Mouse (Mus musculus): ENCODE results near the gene Tmem160.

Tmem160 gene

DNA sequence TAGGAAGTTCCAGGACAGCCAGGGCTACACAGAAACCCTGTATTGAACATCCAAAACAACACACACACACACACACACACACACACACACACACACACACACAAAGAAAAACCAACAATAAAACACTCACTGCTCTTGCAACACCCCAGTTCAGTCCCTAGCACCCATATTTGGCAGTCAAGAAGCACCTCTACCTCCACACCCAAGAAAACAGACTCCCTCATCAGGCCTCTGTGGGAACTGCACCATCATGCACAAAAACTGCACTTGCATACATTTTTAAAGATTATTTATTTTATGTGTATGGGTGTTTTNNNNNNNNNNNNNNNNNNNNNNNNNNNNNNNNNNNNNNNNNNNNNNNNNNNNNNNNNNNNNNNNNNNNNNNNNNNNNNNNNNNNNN, 11.3 kb upstream of the Tmem160 start:
- DNase-seq, result no peak

DNA sequence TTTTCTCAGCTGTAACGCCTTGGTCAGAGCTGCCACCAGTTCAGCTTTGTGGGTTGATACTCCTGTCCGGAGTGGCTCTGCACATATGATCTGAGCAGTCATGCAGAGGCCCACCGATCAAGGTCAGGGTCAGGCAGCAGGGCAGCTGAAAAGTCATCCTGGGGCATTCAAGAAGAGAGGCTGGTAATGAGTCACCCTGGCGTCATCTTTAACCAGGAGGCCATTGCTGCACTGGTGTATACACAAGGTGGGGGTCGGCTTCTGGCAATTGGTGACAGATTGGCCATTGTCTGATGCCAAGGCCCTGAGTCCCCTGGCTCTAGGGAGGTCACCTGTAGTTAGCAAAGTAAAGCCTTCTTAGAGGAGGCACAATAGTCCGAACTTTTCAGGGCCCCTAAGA, 923 bp upstream of the Tmem160 start:
- no peak for DNase-seq

DNA sequence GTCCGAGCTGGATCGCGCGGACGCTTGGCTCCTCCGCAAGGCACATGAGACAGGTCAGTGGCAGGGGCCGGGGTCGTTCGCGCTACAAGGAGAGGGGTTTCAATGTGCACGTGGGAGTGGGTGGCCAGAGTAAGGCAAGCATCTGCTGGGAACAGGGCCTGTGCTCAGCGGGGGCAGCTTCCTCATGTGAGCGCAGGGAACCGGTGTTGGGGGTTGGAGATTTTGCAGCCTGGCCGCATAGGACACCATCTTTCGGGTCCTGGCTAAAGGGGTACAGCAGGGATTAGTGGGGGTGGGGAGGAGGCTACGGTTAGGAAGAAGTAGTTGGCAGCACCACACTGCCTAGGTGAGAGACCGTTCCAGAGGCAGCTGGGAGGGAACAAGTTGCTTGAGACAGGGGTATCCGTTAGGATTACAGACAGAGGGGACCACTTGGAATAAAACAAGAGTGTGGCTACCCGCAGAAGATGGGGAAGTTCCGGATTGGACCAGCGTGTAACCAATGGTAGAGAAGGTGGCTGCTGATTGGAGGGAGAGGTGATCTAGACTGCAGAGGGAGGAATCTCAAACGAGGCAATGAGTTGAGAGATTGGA, 636 bp downstream of the Tmem160 start:
- DNase-seq, result no peak

DNA sequence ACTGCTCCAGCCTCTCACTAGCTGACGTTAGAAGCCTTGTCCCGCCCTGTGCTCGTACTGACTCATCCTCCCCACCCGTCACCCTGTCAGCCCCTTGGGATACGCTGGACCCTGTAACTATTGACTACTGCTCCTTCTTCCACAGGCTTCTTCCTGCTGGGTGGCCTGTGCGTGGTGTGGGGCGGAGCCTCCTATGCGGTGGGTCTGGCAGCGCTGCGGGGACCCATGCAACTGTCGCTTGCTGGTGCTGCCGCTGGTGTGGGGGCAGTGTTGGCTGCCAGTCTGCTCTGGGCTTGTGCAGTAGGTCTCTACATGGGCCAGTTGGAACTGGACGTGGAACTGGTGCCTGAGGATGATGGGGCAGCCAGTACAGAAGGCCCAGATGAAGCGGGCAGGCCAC, 2.4 kb downstream of the Tmem160 start:
- no peak for DNase-seq

DNA sequence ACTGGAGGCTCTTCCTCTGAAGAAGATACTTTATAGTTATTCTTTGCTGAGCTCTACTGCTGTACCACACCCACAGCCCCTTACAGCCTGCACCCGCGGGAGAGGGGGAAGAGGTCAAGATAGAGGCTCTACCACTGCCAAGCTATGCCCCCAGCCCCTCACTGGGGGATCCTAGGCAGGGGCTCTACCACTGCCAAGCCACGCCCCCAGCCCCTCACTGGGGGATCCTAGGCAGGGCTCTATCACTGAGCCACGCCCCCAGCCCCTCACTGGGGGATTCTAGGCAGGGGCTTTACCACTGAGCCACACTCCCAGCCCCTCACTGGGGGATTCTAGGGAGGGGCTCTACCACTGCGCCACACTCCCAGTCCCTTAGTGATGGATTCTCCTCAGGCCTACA, 3.7 kb downstream of the Tmem160 start:
- no peak for DNase-seq

DNA sequence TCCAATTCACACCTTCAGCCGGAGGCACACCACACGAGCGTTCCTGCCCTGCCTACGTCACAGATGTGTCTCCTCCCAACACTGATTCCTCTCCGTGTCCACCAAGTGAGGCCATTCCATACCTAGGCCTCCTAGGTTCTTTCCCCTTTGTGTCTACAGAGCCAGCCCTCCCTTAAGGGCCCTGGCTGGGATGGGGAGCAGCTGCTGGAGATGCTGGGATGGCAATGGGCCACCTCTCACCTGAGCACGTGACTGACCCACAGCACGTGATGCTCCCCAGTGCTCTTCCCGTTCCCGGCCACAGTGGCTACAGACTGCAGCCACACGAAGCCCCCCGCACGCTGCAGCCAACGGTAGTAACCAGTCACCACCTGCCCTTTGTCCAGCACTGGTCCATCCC, 8.0 kb downstream of the Tmem160 start:
- DNase-seq, result no peak

DNA sequence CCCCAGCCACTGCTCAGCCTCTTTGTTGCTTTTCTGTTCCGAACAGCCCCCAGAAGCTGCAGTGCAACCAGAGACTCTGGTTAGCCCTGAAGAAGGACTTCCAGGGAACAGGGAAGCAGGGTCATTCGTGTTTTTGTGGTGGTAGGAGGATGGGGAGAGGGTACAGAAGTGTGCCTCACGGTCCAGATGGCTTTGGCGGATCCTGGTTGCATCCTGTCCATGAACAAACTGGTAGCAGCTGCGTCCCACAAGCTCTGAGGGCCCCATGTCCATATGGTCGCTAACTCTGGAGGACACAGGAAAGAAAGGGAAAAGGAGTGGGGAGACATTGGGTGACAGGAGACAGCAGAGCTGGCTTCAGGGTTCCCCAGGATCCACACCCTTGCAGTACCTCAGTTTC, 8.6 kb downstream of the Tmem160 start:
- DNase-seq, result no peak

DNA sequence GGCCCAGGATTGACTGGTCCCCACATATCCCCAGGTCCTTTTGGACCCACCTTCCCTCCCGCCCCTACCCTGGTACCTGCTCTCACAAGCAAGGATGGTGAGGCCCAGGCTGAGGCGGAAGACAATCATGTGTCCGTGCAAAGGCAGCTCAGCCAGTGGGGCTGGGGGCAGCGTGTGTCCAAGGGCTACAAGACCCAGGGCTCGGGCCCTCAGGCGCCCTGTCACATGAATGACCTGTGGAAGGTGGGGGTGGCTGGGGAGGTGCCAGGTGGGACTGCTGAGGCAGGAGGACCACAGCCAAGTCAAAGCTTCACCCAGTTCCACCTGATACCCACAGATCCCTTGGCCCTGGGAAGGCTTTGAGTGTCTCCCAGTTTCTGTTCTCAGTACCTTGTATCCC, 9.1 kb downstream of the Tmem160 start:
- DNase-seq, result no peak

DNA sequence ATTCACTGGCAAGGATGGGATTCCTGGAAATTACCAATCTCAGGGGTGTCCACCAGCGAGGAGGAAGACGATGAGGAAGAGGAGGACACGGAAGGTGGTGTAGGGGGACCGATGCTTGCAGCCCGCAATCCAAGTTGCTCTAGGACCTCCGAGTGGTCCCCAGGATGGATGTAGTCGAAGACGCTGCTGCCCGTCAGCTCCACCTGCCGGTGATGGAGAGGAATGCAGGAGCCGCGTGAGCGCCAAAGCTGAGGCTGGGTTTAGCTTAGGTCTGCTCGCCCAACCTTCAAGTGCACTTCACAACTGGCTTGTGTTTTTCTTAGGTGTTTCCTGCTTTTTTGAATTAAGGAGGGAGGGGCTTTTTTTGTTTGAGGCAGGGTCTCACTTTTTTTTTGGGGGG, 10.6 kb downstream of the Tmem160 start:
- peak; percentile 55 to 79 for DNase-seq

DNA sequence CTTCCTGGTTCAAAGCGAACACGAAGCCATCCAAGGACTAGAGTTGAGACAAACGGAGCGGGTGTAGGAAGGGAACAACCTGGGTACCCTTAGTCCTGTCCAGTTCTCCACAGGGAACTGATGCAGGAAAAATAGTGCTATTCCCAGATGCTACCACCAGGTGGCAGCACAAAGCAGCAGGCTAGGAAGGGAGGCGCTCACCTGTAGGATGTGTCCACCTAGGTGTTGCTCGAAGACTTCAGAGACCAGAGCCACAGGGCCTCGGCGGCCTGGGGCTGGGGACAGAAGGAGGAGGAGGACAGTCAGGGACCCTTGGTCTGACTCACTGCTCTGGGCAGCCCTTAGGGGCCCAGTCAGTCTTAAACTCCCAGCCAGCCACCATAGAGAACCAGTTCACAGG, 12.6 kb downstream of the Tmem160 start:
- peak; percentile 33 to 69 for DNase-seq

DNA sequence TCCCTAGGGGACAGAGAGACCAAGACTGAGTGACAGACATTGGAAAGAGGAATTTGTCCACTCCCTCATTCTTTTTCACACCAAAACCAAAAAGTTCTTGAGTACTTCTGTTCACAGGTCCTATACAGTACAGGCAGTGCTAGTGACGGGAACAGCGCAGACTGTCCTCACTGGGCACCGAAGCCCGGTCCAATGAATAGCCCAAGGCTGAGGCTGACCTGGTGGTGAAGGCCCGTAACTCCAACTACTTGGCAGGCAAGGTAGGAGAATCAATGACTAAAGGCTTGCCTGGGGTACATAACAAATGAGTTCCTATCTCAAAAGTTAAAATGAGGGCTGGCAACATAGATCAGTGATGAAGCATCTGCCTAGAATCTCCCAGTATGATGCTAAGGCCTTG, 13.0 kb downstream of the Tmem160 start:
- no peak for DNase-seq

DNA sequence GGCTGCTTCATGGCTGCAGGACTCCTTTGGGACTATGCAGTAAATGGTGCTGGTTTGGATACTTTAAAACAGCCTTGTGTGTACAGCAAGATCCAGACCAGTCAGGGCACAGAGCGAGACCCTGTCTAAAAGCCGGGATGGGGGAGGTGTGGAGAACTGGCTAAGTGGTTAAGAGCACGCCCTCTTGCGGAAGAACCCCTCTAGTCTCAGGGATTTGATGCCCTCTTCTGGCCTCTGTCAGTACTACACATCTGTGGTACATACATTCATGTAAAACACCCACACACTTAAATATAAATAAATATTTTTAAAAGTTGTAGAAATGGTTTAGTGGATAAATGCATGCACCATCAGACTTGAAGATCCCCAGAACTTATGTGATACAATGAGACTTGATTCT, 14.0 kb downstream of the Tmem160 start:
- no peak for DNase-seq

DNA sequence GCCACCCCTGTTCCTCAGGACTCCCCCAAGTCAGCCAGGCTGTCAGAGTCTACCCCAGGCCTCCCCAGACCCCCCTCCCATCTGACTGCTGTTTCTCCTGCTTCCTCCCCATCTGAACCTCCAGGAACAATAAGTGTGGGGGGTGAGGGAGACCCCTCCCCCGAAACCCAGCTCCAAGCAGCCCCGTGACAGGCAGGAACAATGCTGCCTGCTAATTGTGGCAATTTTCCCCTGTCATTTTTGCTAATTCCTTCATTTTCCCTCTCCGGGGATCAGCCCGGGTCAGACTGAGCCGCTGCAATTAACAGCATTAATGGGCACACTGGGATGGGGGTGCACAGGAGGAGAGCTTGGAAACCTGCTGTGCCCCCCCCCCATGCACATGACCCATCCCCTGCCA, 15.5 kb downstream of the Tmem160 start:
- no peak for DNase-seq

DNA sequence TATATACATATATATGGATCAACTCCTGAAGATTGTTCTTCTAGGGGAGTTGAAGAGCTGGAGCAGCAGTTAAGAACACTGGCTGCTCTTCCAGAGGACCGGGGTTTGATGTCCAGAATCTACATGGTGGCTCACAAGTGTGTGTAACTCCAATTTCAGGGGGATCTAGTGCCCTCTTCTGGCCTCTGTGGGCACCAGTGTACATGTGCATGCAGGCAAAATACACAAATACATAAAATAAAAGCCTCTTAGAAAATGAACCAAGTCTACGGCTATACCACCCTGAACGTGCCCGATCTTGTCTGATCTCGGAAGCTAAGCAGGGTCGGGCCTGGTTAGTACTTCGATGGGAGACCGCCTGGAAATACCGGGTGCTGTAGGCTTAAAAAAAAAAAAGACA, 19.0 kb downstream of the Tmem160 start:
- DNase-seq, result no peak

DNA sequence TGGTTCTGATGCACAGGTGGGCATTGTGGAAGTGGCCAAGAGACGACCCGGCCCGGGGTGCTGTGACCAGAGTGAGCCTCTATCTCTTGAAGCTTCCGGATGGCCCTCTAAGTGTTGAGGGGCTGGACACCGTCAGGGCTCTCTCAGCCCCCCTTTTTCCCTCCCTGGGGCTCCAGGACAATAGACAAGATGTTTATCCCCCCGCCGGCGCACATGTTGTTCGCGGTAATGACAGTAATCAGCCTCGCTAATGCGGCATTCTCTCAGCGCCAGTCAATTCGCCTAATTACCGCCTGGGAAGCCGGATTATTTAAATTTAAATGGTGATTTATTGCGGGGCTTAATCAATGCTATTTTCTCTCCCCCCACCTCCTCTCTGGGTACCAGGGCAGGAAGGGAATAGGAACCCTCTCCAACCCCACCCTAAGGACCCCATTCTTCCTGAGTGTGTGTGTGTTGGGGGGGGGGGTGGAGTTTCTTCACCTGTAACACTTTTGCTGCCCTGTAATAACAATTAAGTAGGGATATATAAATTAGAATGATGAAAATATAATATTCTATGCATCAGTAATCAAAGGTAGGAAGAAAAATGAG, 19.6 kb downstream of the Tmem160 start:
- DNase-seq, result no peak

DNA sequence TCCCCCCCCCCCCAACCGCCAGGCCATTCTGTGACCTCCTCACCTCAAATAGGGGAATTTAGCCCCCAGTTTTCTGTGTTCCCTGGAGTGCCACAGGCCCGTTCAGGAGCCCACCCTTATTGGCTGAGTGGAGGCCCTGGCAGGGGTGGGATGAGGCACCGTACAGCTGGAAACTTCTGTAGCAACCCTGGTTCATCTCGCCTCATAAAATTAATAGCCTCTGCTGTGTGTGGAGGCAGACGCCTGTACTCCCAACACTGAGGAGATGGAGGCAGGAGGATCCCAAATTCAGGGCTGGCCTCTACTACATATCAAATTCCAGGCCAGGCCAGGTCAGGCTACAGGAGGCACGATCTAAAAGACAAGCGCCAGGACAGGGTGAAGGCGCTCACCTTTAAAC, 21.3 kb downstream of the Tmem160 start:
- no peak for DNase-seq

DNA sequence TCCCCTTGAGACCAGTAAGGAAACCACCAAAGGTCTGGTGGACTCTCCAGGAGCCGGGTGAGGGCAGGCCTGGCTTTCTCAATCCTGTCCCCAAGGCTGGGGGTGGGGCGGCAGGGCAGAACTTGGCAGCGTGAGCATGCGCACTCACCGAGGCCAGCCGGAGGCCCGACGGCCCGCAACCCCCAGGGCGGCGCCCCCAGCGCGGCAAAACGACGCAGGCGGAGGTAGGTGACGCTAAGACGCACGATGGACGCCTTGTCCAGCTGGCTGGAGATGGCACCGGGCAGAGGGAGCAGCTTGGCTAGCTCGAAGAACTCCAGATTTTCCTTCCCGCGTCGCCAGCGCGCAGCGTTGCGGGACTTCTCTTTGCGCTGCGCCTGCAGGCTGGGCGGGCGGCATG, 21.9 kb downstream of the Tmem160 start:
- DNase-seq, result no peak

DNA sequence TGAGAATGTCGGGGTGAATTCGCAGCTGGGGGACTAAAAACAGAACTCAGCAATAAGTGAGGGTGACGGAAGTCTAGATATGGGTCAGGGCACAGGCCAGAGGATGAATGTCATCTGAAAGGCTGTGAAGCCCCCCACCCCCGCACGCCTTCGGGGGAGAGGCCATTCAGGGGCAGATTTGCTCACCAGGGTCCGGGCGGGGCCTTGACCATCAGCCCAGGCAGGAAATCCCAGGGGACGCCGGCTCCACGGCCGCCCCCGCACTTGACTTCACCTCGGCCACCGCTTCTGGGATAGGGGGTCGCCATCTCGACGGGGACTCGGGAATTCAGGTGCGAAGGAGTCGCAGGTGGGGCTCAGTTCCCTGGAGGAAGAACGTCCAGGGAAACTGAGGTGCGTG, 22.7 kb downstream of the Tmem160 start:
- DNase-seq, result no peak

DNA sequence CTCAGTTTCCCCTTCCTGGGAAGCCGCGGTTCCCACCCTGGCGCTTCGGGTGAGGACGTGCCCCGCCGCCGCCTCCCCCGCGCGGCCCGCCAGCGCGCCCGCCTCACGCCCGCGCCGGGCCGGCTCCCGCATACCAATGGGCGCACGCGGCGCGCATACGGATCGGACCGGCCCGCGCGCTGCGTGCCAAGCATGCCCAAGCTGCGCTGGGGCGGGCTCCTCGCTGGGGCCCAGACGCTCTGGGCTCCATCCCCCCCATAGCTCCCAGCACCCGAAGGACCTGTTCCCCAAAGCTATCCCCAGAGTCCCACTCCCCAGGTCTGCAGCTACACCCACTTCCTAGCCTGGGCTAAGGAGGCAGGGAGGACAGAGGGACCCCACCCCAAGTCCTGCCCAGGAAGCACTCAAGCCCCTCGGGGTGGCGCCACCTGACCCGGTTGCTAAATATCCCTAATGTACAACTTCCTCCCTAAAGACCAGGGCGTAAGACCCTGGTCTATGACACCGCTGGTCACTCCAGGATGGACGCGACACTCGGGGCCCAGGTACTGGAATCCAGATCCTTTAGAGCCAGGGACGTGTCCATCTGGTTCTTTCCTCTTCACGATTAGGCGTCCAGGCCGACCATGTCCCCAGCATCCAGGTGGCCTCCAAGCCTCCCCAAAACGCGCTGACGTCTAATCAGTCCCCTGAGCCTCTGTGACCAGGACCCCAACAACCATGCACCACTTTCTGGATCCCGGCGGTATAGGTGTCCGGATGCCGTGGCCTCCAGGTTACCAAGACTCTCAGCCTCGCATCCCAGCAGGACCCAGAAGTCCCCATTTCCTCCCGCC, 23.4 kb downstream of the Tmem160 start:
- DNase-seq, result no peak

DNA sequence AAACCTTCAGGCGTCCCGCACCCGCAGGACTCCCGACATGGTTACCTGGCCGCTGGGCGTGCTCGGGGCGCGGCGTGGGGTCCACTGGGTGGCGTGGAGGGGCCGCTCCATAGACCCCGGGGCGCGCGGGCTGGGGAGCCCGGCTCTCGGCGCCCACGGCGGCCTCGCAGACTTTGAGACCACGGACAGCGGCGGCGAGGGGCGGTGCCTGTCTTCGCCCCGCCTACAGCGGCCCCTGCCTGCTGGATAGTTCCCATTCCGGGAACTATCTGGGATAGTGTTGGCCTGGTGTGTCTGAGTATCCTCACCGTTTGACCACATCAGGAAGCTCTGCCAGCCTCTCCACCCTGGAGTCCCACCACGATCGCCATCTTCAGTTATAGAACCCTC, 24.0 kb downstream of the Tmem160 start:
- DNase-seq, result no peak

DNA sequence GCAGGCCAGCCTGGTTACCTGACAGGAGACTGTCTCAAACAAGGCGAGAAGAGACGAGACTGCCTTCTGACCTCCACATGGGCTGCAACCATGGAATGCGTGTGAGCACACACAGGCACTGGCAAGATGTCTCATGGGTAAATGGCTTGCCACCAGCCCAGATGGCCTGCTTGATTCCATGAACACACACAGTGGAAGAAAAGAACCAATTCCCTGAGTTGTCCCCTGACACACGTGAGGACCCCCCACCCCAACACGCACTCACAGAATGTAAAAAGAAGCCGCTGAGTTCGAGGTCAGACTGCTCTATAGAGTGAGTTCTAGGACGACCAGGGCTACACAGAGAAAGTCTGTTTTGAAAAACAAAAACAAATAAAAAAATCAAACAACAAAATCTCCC, 25.0 kb downstream of the Tmem160 start, which contains the start of gene Npas1:
TSS of gene Npas1 (minus strand) at position 101 of the 400 bp plus-strand sequence.
- DNase-seq, result no peak

DNA sequence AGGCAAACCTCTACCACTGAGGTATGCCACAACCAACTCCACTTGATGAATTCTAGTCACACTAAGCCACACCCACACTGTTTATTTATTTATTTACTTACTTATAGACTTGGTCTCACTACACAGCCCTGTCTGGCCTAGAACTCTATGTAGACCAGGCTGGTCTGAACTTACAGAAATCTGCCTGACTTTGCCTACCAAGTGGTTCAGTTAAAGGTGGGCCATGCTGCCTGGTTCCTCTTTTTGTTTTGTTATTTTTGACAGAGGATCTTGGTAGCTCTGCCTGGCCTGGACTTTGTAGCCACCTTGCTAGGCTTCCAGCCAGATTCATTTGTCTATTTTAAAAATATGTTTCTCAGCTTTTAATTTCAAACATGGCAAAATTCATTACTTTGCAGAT, 36.2 kb downstream of the Tmem160 start:
- no peak for DNase-seq

DNA sequence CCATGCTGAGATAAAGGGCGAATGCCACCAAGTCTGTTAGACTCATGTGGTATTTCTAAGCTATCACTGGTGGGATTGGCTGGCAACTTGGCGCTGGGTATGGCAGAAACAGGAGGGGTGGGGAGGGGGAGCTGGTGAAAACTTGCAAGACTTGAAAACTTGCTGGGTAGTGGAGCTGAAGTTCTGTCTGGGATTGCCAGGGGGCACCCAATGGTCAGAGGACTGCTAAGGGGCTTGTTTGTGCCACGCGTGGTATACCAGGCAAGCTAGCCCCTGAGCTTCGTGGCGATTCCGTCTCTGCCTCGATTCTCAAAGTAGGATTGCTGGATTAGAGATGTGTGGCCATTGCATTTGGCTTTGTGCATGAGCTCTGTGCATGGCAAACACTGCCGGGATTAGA, 37.4 kb downstream of the Tmem160 start:
- peak in 1 of 2 experiments; percentile 34 for DNase-seq

DNA sequence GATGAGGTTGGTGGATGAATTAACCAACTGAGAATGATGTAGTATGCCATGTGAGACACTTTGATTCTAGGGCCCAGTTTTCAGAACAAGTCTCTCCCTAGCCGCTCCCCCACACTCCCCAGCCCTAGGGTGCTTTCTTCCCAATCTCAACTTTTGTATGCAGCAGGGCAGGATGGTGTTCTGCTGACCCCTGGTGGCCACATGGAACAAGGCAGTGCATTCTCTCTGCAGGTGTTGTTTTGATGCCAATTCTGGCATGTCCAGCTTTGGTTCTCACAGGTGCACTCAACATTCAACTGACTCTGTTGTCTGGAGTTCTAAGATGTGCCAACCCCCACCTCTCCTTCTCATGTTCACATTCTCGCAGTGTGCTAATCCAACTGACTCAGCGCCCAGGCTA, 39.2 kb downstream of the Tmem160 start:
- DNase-seq, result peak; percentile 29 to 66

All from spleen, adult 18-20 months (tissue).